Mouse (Mus musculus) spleen, adult 2 months (tissue): ENCODE results near the gene Katnb1. TPM values are rescaled to one million over a fixed set of nuclear protein-coding genes. Genes with fewer than 3 reads are reported as not detected.

Experiments used
- DNase-seq, 2 experiments: peaks; one replicate each; pipeline versions ENCODE4 v3.0.0 to v3.0.0-alpha.2; 2012 to 2021; ENCODE audit warnings: low spot score in 2 of 2, low read depth in 1 of 2
- H3K27ac ChIP-seq: fragments of 200-500 bp; 2 replicates; pipeline ENCODE4 v1.5.1; 2012; ENCODE audit warnings: low read length, inconsistent platforms; ENCODE audit not compliant: insufficient read depth
- H3K27me3 ChIP-seq: fragments of 200-500 bp; 2 replicates; pipeline ENCODE4 v1.6.1; 2012; ENCODE audit warnings: mild to moderate bottlenecking, moderate library complexity, low read length, inconsistent platforms; ENCODE audit not compliant: control insufficient read depth, insufficient read depth
- H3K36me3 ChIP-seq: fragments of 200-500 bp; 2 replicates; pipeline ENCODE4 v1.6.1; 2012; ENCODE audit warnings: mild to moderate bottlenecking, low read length, inconsistent platforms; ENCODE audit not compliant: control insufficient read depth, insufficient read depth
- H3K4me1 ChIP-seq: fragments of 200-500 bp; 2 replicates; pipeline ENCODE4 v1.6.1; 2011; ENCODE audit warnings: inconsistent platforms; ENCODE audit not compliant: control insufficient read depth, insufficient read depth, insufficient read length
- H3K4me3 ChIP-seq: fragments of 200-500 bp; 2 replicates; pipeline ENCODE4 v1.5.1; 2011; ENCODE audit warnings: mild to moderate bottlenecking, inconsistent platforms; ENCODE audit not compliant: insufficient read depth, insufficient read length; ENCODE audit errors: extremely low read depth
- CTCF ChIP-seq: fragments of 200-500 bp; IDR thresholded peaks from 2 replicates; pipeline ENCODE4 v1.5.1; 2011; ENCODE audit warnings: mild to moderate bottlenecking, inconsistent platforms; ENCODE audit not compliant: insufficient read depth, insufficient read length, insufficient replicate concordance; ENCODE audit errors: extremely low read depth
- POLR2A ChIP-seq: fragments of 200-500 bp; IDR thresholded peaks from 2 replicates; pipeline ENCODE4 v1.6.1; 2011; ENCODE audit warnings: low read depth, low read length, inconsistent platforms
- WGBS: fragments of 180-500 bp; shearing (Covaris S2); methylation state at CpG from one replicate; pipeline ENCODE4 v1.1.7; 2018; 5-methylcytosine and 5-hydroxymethylcytosine counted together
- polyA plus RNA-seq: library from polyadenylated mRNA; depleted of rRNA; stranded (reverse); fragments of >200 nt; gene quantifications from 2 replicates; pipeline ENCODE4 v1.2.3, GENCODE M21; 2012

Gene Katnb1
- polyA plus RNA-seq, 1 experiment: 13.2 TPM

DNA sequence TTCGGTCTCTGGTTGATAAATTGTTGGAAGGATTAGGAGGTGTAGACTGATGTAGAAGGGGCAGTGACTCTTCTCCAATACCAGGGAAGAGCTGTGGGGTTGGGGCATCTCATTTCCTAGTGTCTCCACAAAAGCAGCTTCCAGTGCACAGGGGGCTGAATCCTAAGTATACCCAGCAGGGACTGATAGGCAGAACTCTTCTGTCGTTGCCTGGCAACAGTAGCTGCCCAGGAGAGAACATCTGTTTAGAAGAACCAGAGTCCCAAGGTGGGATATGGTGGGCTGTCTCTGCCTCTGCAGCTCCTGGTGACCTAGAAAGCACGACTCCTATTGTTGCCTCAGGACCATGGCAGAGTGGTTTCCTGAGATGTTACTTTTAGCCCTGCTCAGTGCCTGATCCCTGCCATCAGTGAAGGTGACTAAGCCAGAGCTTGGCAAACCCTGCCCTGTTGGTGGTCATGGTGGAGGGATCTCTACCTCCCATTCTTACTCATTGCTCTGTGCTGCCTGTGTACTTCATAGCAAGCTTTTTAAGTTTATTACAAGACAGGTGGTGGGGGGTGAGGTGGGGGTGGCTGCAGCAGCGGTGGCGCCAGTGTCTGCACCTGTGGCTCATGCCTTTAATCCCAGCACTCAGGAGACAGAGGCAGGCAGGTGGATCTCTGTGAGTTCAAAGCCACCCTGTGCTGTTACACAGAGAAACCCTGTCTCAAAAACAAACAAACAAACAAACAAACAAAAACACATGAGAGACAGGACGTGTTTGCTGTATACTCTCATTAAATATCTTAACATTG lies 32.9 kb upstream of the Katnb1 start:
- Histone ChIP-seq H3K4me3 (no peak overlapping the region), H3K36me3 (no peaks in the 10 kb centered on the region), H3K4me1 (peaks cover 4% of the 10 kb centered on the region; the same call in 1 of the 2 replicates), H3K27ac (no peak overlapping the region), H3K27me3 (no peaks in the 10 kb centered on the region)
- TF ChIP-seq CTCF (no peak), POLR2A (no peak)
- 33% methylated on average over 6 of the region's 6 CpGs for WGBS
- DNase-seq: no peak

- no peaks in the 10 kb centered on the region for H3K27me3 ChIP-seq
- H3K4me1 ChIP-seq: peaks cover 4% of the 10 kb centered on the region; the same call in 1 of the 2 replicates
- DNase-seq: no peak
- WGBS: 51% methylated on average over 2 of the region's 2 CpGs
- TF ChIP-seq POLR2A (no peak), CTCF (no peak)
- no peaks in the 10 kb centered on the region for H3K36me3 ChIP-seq
- no peak overlapping the region for H3K4me3 ChIP-seq
- no peak overlapping the region for H3K27ac ChIP-seq
Observed at GRCm38 (mm10) chr8:95049636-95050035, 31.4 kb upstream of the Katnb1 start.

DNA sequence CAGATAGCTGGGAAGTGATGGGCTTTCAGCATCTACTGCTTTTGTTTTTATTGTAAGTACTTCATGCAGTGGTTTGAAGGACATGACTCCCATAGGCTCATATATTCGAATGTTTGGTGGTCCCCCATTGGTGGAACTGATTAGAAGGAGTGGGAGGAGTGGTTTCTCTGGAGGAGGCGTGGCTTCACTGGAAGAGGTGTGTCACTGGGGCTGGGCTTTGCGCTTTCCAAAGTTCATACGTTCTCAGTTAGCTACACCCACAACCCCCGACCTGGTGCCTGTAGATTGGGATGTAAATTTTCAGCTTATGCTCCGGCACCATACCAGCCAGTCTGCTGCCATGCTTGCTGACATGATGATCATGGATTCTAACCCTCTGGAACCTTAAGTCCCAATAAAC lies 26.5 kb upstream of the Katnb1 start:
- no peaks in the 10 kb centered on the region for H3K36me3 ChIP-seq
- TF ChIP-seq POLR2A (no peak), CTCF (no peak)
- peaks cover 8% of the 10 kb centered on the region; the same call in 1 of the 2 replicates for H3K4me1 ChIP-seq
- H3K27ac ChIP-seq: no peak overlapping the region
- no peak for DNase-seq
- H3K4me3 ChIP-seq: no peak overlapping the region
- WGBS: 70% methylated on average over 6 of the region's 6 CpGs
- no peaks in the 10 kb centered on the region for H3K27me3 ChIP-seq

DNA sequence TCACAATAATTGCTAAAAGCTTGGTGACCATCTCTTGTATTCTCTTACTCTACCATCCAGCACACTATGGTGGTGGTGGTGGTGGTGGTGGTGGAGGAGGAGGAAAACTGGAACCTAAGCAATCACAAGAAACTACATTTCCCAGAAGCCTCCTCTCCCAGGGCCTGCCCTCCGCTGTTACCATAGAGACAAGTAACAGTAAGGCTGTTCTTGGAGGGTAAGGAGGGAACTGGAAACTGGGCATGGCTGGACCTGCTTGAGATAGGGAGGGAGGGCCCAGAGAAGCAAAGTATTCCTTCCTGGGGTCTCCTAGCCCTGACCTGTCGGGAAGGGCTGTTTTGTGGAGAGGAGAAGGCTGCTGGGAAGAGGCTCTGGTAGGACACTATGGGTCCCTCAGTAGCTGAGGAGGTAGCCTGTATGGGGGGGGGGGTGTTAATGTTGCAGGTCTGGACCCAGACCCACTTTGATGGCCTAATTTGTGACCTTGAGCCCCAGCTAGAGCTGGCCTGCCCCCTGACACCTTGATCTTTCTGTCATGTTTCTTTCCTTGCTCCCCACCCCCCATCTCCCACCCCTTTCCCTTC lies 26.0 kb upstream of the Katnb1 start, which contains the start of gene Drc7:
Gene Drc7 (plus strand): TSS at position 177 of the 584 bp plus-strand sequence.
- Histone ChIP-seq H3K36me3 (no peaks in the 10 kb centered on the region), H3K27me3 (no peaks in the 10 kb centered on the region), H3K4me1 (peaks cover 8% of the 10 kb centered on the region; the same call in 1 of the 2 replicates), H3K4me3 (no peak within 1 kb of the TSS), H3K27ac (no peak within 1 kb of the TSS)
- 63% methylated on average over 2 of the region's 2 CpGs for WGBS
- TF ChIP-seq POLR2A (no peak), CTCF (no peak)
- DNase-seq: no peak

DNA sequence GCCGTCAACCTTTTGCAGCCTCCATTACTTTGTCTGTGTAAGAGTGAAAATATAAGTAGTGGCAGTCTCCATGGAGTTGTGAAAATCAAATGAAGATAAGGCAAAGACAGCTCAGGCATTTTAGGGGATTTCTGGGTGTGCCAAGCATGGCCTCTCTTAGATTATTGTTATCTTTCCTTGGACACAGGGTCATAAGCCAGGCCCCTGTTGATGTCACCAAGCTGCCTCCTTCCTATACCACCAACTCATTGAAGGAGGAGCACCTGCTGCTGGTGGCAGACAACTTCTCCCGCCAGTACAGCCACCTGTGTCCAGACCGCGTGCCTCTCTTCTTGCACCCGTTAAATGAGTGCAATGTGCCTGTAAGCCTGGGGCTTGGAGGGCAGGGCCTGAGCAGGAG lies 24.6 kb upstream of the Katnb1 start:
- Histone ChIP-seq H3K36me3 (no peaks in the 10 kb centered on the region), H3K27me3 (no peaks in the 10 kb centered on the region), H3K27ac (no peak overlapping the region), H3K4me1 (peaks cover 8% of the 10 kb centered on the region; the same call in 1 of the 2 replicates), H3K4me3 (no peak overlapping the region)
- TF ChIP-seq POLR2A (no peak), CTCF (no peak)
- 32% methylated on average over 5 of the region's 5 CpGs for WGBS
- no peak for DNase-seq

DNA sequence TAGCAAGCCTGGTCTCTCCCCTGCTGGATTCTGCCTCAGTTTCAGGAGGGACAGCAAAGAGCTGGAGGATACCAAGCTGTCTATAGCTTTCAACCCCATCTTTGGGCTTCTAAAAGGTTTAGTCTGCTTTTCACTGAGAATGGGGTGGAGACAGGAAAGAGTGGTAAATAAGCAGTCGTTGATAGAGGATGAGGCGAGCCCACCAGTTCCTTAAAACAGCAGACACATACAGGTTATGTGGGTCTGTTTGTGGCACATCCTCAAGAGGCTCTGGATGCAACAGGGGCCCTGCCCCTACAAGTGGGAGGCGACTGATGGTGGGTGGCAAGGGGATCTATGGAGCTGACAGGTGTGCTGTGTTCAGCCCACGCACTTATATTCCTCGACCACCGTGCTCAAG lies 22.3 kb upstream of the Katnb1 start:
- no peak overlapping the region for H3K4me3 ChIP-seq

GRCm38 (mm10) chr8:95059812-95060533 lies 21.0 kb upstream of the Katnb1 start:
- no peak for DNase-seq
- Histone ChIP-seq H3K36me3 (no peaks in the 10 kb centered on the region), H3K27ac (no peak overlapping the region), H3K27me3 (no peaks in the 10 kb centered on the region), H3K4me1 (peaks cover 8% of the 10 kb centered on the region; the same call in 1 of the 2 replicates), H3K4me3 (no peak overlapping the region)
- no peak for TF ChIP-seq CTCF
- no peak for TF ChIP-seq POLR2A
- WGBS: 23% methylated on average over 6 of the region's 6 CpGs

More for the DNA sequence above, 22.3 kb upstream of the Katnb1 start:
- no peak overlapping the region for H3K27ac ChIP-seq
- DNase-seq: no peak
- peaks cover 8% of the 10 kb centered on the region; the same call in 1 of the 2 replicates for H3K4me1 ChIP-seq
- no peaks in the 10 kb centered on the region for H3K36me3 ChIP-seq
- TF ChIP-seq CTCF (no peak), POLR2A (no peak)
- no peaks in the 10 kb centered on the region for H3K27me3 ChIP-seq
- 13% methylated on average over 6 of the region's 6 CpGs for WGBS
